Mouse (Mus musculus) left cerebral cortex, postnatal 10 days (tissue): ENCODE results near the gene Map2k3. TPM values are rescaled to one million over a fixed set of nuclear protein-coding genes. Genes with fewer than 3 reads are reported as not detected.

Experiments used
- total RNA-seq, 2 experiments: library from RNA; stranded (reverse); gene quantifications; 2 replicates each; pipeline ENCODE4 v1.2.3; 2021

The Map2k3 gene
- total RNA-seq, 2 experiments from 2014 or later = 13.4 to 14.3 TPM

Other genes with a start within 250 kb of the Map2k3 start
- 10 to 100 TPM; 32.5 to 33.9 TPM for gene Llgl1, start 232.3 kb upstream of the Map2k3 start, total RNA-seq
- 10 to 100 TPM; 48.5 to 59.6 TPM for gene Flii, start 204.8 kb upstream of the Map2k3 start, total RNA-seq
- 10 to 100 TPM; 25.9 to 26.2 TPM for gene Mief2, start 203.6 kb upstream of the Map2k3 start, total RNA-seq
- gene Top3a, start 154.7 kb upstream of the Map2k3 start, total RNA-seq = 1 to 10 TPM; 4.7 to 5.3 TPM
- 10 to 100 TPM; 24.6 to 26.0 TPM for gene Smcr8, start 154.5 kb upstream of the Map2k3 start, total RNA-seq
- 1 to 10 TPM; 3.3 to 4.2 TPM for gene Shmt1, start 120.3 kb upstream of the Map2k3 start, total RNA-seq
- gene Dhrs7b, start 101.4 kb upstream of the Map2k3 start, total RNA-seq = 10 to 100 TPM; 29.1 to 29.7 TPM
- 10 to 100 TPM; 25.2 TPM for gene Tmem11, start 52.8 kb upstream of the Map2k3 start, total RNA-seq
- gene Natd1, start 17.3 kb upstream of the Map2k3 start, total RNA-seq = 10 to 100 TPM; 12.4 to 13.7 TPM
- gene Kcnj12, start 90.5 kb downstream of the Map2k3 start, total RNA-seq = 1 to 10 TPM; 8.2 to 8.3 TPM
- 1 to 10 TPM; 2.1 to 2.5 TPM for gene Tnfrsf13b, start 194.7 kb downstream of the Map2k3 start, total RNA-seq
- 100 to 1,000 TPM; 428 to 446 TPM for gene Usp22, start 243.0 kb downstream of the Map2k3 start, total RNA-seq